Mouse (Mus musculus): ENCODE data around the gene Zfp335.

The Zfp335 gene

DNA sequence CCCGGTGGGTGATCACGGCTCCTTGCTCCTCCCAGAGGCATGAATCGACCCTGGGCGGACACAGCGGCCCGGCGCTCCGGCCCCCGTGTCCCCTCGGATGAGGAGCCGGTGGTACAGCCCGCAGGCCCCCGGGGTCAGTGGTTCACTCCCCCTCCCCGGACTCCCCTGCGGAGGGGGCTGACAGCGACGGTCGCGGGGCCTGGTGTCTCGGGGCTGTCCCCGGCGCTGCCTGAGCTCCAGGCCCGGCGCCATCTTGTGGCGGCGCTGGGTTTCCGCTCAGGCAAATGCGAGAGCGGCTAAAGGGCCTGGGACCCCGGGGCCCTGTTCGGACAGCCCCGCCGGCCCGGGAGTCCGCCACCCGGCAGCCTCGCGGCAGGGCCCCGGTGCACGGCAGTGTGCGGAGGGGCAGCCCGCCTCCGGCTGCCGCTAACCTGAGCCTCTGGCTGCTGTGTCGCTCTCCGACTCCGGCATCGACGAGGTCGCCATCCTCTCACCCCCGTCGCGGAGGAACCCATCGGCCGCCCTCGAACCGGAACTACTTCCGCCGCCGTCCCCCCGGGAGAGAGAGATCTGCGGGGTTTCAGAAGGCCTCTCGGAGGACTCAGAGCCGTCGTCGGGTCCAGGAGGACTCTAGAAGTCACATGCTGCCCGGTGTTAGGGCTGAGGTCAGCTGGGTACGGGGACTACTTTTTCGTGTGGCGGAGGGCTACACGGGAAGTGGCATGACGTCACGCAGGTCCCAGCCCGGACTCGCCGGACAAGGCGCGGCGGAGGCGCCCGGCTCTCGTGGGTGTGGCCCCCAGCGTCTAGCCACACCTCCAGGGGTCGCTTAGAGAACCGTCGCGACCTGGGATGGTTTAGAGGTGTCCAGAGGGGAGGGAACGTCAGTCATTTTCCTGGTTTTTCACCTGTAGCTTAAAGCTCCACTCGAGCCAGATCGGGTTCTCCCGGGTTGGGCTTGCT lies at the start of gene Zfp335:
Gene Zfp335 (minus strand): TSS at position 672 of the 963 bp plus-strand sequence.
- in situ Hi-C loops (cut with MboI, MseI) = no loop called here

DNA sequence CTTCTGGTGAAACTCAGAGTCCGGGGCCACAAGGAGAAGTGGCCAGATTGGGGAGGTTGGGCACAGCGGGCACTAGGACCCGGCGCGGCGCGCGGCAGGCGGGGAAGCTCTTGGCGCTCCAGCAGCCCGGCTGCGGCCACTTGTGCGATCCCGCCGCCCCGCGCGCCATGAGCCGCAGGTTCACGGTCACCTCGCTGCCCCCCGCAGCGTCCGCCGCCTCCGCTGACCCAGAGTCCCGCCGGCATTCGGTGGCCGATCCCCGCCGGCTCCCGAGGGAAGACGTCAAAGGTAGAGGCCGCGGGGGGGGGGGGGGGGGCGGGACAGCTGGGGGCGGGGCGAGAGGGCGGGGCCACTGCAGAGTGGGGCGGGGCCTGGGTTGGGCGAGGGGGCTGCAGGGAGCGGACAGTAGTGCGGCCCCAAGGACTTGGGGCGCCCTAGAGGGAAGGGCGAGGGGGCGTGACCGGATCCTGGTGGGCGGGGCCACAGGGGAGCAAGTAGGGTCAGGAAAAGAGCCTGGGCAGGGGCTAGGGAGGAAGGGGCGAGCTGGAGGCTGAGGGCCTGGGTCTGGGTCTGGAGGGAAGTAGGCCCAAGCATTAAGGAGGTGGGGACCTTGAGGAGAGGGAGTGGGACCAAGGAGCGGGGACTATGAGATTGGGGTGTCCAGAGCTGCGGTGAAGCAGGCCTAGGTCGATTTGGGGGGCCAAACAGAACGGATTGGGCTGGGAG lies 49.3 kb upstream of the Zfp335 start, which contains the start of gene Slc12a5:
Gene Slc12a5 (plus strand): TSS at position 87 of the 726 bp plus-strand sequence.
- in situ Hi-C loops (cut with MboI, MseI) = no loop called here

DNA sequence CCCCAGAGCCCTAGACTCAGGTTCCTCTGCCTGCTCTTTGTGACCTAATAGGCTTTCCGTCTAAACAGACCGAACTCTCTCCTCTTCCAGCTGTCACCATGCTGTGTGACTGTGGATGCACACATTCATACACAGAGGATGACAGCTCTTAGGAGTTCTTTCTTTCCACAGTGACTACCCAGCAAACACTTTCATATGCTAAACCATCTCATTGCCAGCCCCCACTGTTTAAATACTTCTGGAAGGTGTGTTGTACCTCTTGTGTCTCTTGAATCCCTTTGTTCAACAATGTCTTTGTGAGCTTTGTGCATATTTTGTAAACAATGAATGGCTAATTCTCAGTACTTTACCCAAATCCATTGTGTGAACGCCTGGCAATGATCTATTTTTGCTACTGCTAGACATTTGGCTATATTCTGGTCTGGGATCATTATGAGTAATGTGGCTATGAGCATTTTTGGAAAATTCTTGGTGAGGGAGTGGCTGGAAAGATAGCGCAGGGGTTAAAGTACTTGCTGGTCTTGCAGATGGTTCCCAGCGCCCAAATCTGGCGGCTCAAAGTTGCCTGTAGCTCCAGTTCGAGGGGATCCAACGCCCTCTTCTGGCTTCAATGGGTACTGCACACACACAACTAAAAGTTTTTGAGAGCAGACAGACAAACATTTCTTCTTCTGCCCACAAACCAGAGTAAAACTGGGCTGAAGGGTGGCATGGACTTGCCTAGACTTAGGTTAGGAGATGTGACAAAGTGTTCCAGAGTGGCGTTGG lies 46.2 kb upstream of the Zfp335 start:
- in situ Hi-C loops (cut with MboI, MseI) = loop anchor here (10.0 kb wide), 1 partner anchor 107 kb away; no protein-coding TSS in a partner anchor

DNA sequence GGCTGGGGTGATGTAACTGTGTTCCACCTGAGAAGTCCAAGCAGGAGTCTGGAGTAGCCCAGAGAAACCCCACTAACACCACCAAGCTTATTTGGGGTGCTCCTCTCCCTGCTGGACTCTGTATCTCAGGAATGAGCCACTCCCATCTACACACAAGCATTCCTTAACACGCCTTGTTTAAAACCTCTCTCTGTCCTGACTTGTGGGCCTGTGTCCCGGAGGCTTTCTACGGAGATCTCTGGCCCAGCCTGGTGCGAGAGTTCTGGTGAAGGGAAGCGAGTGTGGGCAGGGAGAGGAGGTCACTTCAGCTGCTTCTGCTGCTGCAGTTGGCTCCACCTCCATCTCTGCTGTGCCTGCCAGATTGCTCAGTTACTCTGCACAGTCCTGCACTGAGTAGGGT lies 44.6 kb upstream of the Zfp335 start:
- in situ Hi-C loops (cut with MboI, MseI) = loop anchor here (10.0 kb wide), 1 partner anchor 109 kb away; no protein-coding TSS in a partner anchor

DNA sequence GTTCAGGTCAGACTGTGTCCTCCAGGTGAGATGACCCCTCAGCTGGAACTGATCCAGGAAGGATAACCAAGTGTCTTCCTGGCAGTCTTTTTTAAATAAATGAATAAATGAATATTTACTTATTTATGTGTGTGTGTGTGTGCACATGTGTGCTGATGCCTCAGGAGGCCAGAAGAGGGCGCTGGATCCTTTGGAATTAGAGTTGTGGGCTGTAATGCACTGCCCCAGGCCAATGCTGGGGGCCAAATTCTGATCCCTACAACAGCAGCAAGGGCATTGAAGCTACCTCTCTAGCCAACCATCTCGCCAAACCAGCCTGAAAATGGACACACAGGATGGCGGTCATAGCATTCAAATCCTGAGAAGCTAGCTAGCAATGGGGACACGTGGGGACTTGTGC lies 44.2 kb upstream of the Zfp335 start:
- in situ Hi-C loops (cut with MboI, MseI) = loop anchor here (10.0 kb wide), 1 partner anchor 109 kb away; no protein-coding TSS in a partner anchor

DNA sequence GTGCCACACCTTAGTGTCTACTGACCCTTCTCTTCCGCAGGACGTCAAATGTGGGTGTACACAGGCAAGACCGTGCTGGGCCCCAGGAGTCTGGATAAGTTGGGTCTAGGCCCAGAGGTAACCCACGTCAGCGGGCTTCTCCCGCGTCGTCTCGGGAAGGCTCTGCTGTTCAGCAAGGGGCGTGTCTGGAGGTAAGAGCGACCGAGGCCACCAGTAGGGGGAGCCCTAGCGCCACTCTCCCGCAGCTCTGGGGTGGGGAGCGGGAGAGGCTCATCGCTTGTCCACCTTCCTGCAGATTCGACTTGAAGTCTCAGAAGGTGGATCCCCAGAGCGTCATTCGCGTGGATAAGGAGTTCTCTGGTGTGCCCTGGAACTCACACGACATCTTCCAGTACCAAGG lies 41.7 kb upstream of the Zfp335 start:
- in situ Hi-C loops (cut with MboI, MseI) = loop anchor here (10.0 kb wide), 1 partner anchor 112 kb away; no protein-coding TSS in a partner anchor

DNA sequence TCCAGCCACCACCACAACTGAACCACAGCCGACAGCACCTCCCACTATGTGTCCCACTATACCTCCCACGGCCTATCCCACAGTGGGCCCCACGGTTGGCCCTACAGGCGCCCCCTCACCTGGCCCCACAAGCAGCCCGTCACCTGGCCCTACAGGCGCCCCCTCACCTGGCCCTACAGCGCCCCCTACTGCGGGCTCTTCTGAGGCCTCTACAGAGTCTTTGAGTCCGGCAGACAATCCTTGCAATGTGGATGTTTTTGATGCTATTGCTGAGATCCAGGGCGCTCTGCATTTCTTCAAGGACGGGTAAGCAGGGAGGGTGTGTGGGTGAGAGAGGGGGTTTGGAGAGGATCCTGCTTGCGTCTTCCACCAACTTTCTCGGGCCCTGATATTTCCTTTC lies 40.9 kb upstream of the Zfp335 start:
- in situ Hi-C loops (cut with MboI, MseI) = loop anchor here (10.0 kb wide), 1 partner anchor 112 kb away; no protein-coding TSS in a partner anchor

DNA sequence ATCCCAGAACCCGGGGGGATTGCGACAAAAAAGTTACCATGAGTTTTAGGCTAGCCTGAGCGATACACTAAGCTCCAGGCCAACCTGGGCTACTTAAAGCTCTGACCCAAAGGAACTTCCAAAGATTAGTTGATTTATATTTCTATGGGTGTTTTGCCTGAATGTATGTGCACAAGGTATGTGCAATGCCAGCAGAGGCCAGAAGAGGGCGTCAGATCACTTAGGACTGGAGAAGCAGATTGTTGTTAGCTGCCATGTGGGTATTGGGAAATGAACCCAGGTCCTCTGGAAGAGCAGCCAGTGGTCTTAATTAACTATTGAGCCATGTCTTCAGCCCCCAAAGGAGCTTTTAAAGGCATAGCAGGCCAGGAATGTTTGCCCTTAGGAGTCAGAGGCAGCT lies 40.2 kb upstream of the Zfp335 start:
- in situ Hi-C loops (cut with MboI, MseI) = loop anchor here (10.0 kb wide), 1 partner anchor 113 kb away; no protein-coding TSS in a partner anchor

DNA sequence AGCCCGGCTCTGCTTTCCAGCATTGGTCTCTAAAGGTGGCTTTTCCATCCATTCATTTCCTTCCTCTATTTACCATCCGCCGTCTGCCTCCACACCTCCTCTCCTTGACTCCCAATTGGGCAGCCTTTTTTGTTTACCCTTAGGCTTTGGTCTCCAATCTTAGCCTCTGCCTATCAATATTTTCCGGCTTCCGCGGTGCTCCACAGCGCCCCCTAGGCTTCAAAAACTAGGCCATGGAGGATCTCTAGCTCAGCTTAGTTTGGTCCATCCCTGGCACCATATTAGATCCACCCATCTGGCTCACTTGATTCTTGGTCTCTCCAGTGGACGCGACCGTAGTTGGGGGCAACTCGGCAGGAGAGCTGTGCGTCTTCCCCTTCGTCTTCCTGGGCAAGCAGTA lies 38.9 kb upstream of the Zfp335 start:
- in situ Hi-C loops (cut with MboI, MseI) = loop anchor here (10.0 kb wide), 1 partner anchor 114 kb away; no protein-coding TSS in a partner anchor

DNA sequence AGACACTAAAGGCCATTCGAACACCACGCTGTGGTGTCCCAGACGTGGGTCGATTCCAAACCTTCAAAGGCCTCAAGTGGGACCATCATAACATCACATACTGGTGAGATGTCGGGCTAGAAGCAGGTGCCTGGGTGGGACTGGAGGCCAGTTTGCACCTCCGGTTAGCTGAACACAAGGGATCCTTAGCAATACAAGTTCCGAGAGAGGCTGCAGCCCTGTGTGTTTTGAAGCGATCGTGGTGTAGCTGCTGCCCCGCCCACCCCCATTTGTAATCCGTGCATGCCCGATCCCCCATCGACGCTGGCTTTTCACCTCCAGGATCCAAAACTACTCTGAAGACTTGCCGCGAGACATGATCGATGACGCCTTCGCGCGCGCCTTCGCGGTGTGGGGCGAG lies 37.4 kb upstream of the Zfp335 start:
- in situ Hi-C loops (cut with MboI, MseI) = no loop called here

DNA sequence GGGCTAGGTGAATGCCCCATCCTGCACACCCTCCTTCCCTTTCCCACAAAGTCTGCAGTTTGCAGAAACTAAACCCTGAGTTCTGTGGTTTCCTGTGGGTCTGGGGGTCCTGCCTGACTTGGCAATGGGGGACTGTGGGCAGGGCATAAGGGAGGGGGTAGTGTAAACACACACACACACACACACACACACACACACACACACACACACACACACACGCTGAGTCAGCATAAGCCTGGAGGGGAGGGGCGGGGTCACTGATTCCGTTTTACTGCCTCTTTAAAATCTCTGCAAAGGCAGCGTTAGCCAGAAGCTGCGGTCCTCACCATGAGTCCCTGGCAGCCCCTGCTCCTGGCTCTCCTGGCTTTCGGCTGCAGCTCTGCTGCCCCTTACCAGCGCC lies 36.4 kb upstream of the Zfp335 start:
- in situ Hi-C loops (cut with MboI, MseI) = no loop called here

DNA sequence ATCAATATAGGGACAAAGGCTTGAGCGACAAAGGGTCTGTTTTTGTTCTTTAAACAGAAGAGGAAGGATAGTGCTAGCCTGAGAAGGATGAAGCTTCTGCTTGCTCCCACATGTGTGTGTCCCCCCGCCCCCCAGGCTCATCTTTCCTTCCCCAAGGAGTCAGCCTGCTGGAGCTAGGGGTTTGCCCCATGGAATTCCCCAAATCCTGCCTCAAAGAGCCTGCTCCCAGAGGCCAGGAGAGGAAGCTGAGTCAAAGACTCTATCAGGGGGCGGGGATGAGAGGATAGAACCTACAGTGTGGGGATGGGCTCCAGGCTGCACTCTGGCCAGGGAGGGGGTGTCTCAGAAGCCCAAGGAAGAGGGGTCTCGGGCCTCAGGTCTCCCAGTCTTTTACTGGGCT lies 35.9 kb upstream of the Zfp335 start:
- in situ Hi-C loops (cut with MboI, MseI) = no loop called here

DNA sequence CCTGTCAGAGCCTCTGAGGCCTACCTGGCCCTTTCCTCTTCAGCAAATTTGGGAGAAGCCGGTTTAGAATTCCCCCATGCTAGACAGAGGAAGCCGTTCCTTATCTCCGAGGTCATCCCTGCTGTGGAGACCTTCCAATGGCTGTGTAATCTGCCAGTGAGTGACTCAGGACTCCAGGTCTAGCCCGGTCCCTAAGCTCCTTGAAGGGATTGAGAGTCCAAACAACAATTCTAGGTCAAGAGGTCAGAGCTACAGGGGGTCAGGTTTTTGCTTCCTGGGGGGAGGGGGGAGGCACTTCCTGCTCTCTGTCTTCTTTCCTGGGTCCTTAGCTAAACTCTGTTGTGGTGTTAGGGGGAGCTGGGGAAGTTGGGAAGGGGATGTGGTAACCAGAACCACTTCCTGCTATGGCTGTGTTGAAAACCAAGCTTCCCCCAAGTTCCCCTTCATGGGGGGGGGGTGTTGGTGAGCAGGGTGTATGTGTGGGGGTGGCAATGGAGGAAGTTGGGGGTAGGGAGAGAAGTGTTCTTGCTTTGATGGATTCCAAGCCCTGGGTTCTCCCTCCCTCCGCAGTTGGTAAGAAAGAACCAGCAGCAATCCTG lies 31.2 kb upstream of the Zfp335 start:
- in situ Hi-C loops (cut with MboI, MseI) = no loop called here

DNA sequence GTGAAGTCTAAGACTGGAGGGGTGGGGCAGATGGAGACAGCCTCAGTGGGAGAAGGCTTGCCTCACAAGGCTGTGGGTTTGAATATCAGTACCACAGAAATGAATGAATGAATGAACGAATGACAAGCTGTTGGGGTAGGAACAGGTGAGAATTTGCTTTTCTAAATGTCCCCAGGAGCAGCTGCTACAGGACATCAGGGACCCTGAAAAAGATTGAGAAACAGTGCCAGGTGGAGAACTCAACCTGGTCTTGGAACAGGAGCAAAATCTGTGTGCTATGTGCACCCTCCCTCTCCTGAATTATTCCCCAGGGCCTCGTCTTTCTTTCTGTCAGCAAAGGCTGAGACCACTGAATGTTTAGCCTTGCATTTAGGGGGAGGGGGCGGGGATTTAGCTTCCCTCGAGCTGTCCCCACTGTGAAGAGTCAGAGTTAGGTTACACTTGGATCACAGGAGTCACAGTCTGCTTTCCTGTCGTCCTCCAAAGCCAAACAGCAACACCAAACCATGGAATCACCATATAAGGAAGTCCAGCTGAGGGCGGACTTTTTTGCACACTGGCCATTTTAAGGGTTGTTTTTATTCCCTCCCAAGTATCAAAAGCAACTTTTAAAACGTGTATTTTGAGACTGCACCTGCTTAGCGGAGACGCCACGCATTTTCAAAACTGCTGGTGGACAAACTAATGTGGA lies 28.7 kb upstream of the Zfp335 start, which contains the start of gene Mmp9:
Gene Mmp9 (plus strand): TSS at position 641 of the 691 bp plus-strand sequence.
- in situ Hi-C loops (cut with MboI, MseI) = no loop called here

DNA sequence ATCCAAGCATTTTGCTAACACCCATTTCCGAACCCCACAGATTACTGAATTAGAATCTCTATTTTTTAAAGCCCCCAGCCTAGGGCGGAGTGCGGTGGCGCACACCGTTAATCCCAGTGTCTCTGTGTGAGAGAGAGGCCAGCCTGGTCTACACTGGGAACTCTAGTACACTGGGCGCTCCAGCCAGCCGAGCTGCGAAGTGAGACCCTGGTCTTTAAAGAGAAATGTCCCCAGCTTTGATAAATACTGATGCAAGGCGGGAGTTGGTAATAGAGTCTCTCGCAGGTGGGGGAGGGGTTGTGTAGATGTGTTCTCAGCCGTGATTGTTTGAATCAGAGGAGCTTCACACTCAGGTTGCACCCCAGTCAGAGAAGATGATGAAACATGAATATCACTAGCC lies 27.5 kb upstream of the Zfp335 start:
- in situ Hi-C loops (cut with MboI, MseI) = no loop called here

DNA sequence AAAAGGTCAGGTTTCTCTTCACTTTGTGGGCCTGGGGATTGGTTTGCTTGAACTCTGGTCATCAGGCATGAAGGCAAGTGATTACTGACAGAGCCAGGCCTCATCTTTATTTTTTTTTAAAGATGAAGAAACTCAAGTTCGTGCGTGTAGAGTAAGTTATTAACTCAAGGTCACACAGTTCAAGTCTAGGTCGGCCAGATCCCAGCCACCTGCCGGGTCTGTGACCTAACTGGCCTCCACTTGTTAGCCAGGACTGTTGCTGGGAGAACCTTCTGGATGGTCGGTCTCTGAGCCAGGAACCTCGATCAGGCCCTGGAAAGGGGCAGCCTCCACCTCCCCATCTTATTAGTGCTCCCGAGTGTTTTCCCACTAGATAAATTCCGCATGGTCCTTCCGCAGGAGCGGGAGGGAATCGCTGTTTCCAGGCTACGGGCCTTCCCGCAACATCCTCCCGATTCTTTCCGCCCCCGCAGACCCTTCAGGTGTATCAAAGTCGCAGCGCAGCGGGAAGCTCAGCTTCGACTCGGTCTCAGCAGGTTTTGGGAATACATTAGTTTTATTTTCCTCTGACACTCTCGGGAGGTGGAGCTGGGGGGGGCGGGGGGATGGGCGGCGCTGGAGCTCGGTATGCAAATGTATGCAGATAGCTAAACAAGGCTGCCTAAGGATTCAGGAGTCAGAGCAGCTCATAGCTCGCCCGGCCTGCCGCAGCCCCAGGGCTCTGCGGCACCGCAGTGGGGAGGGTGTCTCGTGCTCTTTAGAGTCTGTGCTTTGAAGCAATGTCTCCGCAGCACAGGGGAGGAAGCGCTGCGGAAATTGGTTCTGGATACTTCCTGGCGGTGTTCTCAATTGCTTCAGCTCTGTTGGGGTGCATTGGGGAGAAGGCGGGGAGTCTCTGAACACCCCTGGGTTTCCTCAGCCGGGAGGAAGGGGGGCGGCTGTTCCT lies 26.9 kb upstream of the Zfp335 start:
- in situ Hi-C loops (cut with MboI, MseI) = no loop called here

DNA sequence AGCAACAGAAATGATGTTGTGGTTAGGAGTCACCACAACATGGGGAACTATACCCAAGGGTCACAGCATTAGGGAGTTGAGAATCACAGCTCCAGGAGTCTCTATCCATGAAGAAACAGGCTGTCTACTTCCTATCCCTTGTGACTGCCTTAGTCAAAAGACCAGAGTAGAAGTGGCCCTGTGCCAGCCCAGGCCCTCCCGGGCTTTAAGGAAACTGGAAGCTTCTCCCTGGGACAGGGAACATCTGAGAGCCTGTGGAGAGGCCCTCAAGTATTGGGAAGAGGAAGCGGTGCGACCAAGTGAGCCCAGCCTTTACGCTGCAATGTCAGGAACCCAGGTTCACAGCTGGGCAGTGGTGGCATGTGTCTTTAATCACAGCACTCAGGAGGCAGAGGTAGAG lies 24.4 kb upstream of the Zfp335 start:
- in situ Hi-C loops (cut with MboI, MseI) = no loop called here

DNA sequence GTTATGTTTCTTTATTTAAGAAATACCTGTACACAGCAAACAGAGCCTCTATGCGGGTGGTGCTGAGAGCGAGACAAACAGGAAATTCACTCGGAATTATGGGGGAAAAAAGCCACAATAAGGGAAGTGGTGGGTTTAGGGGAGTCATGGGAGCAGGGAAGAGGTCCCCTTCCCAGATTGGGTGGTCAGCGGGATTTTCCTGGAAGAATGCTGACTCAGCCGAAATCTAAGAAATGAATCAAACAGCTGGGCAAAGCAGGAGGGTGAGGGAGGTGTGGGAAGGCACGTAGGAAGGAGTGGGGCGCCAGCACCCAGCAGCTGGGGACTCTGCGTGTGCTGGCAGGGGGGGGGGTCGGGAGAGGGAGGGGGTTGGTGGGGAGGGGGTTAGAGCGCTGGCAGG lies 22.0 kb upstream of the Zfp335 start:
- in situ Hi-C loops (cut with MboI, MseI) = no loop called here
